Comparison of ENCODE assay signal across 8 mouse cellular contexts in the genomic region with DNA sequence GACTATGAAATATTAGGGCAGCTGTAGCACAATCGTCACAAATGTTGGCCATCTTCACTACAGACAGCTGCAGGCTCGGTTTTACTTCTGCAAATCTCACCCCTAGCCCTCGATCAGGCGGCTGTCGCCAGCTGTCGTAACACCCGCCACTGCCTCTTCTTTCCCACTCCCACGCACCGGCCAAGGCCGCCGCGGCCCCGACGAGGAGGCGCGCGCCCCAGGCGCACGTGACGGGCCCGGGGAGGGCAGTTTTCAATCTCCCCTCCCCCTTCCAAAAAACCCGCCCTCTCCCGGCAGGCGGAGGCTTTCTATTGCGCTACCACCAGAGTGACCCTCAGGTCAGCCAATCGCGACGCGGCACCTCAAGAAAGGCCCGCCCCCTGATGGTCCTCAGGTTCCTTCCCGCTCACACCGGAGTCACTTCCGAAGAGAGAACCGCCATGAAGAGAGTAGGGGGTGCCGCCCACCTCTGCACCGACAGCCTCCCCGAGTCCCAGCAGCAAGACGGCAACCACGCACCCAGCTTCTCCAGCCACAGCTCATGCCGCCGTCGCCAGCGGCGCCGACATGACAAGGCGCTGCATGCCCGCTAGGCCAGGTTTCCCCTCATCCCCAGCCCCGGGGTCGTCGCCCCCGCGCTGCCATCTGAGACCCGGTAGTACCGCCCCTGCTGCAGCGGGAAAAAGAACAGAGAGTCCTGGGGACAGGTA. TPM values are rescaled to one million over a fixed set of nuclear protein-coding genes. Genes with fewer than 3 reads are reported as not detected.
DNase-seq lines count a peak whose midpoint lies in the region; ATAC-seq and TF ChIP-seq lines count a peak whose summit lies in the region.

A gene (plus strand): TSS at position 408 of the 710 bp plus-strand sequence.

- ATAC-seq in frontal cortex, adult (ENCODE audit: low TSS enrichment) = peak; percentile 95
- ATAC-seq in lung, postnatal 0 days = peak; percentile 98

- H3K4me3 ChIP-seq in hindbrain, embryonic 10.5 days = peak within 1 kb of the TSS; percentile 99
- H3K4me3 ChIP-seq in lung, postnatal 0 days (ENCODE audit: low read depth, low read length) = peak within 1 kb of the TSS; percentile 99

- peak; percentile 26; the same call in 1 of the 2 replicates for TF ChIP-seq CTCF in lung, postnatal 0 days (IDR thresholded peaks at IDR 0.05)

- H3K9ac ChIP-seq in lung, postnatal 0 days (replicated peaks; ENCODE audit: low read depth) = peak within 1 kb of the TSS; percentile 52

- H3K27me3 ChIP-seq in hindbrain, embryonic 10.5 days (ENCODE audit: insufficient read depth, poor library complexity, severe bottlenecking) = peaks cover 3% of the 10 kb centered on the region; the same call in 1 of the 2 replicates
- no peaks in the 10 kb centered on the region for H3K27me3 ChIP-seq in lung, postnatal 0 days (replicated peaks; ENCODE audit: insufficient read depth, low read length)

- under 1% methylated on average over 55 of the region's 55 CpGs for WGBS in hindbrain, embryonic 10.5 days
- under 1% methylated on average over 54 of the region's 55 CpGs for WGBS in lung, postnatal 0 days

- no peaks in the 10 kb centered on the region for H3K9me3 ChIP-seq in hindbrain, embryonic 10.5 days
- no peaks in the 10 kb centered on the region for H3K9me3 ChIP-seq in lung, postnatal 0 days (ENCODE audit: low read length)

- peaks cover 33% of the 10 kb centered on the region for H3K4me1 ChIP-seq in hindbrain, embryonic 10.5 days (replicated peaks)
- H3K4me1 ChIP-seq in lung, postnatal 0 days (ENCODE audit: insufficient read depth, low read depth, low read length) = peaks cover 2% of the 10 kb centered on the region; the same call in 1 of the 2 replicates

- no peak for TF ChIP-seq EP300 in lung, postnatal 0 days (IDR thresholded peaks at IDR 0.05)

- H3K36me3 ChIP-seq in hindbrain, embryonic 10.5 days = peaks cover 30% of the 10 kb centered on the region
- H3K36me3 ChIP-seq in lung, postnatal 0 days (ENCODE audit: insufficient read depth, low read length) = no peaks in the 10 kb centered on the region

- peak; percentile 95 for DNase-seq in MN1 (ENCODE audit: low spot score)
- peak; percentile 99 for DNase-seq in cerebellum, adult 9-10 months
- DNase-seq in hindbrain, embryonic 10.5 days (ENCODE audit: low spot score) = peak; percentile 97
- DNase-seq in layer of hippocampus, adult 9-11 months = peak; percentile 99
- peak; percentile 98 for DNase-seq in lung, postnatal 0 days (ENCODE audit: low spot score)
- peak; percentile 98 for DNase-seq in ovary, postnatal 14 days (ENCODE audit: low spot score)
- peak; percentile 99 for DNase-seq in thymus, postnatal 14 days

- peak within 1 kb of the TSS; percentile 96 for H3K27ac ChIP-seq in hindbrain, embryonic 10.5 days
- peak within 1 kb of the TSS; percentile 81 for H3K27ac ChIP-seq in lung, postnatal 0 days (ENCODE audit: low read length)

- H3K4me2 ChIP-seq in lung, postnatal 0 days (replicated peaks; ENCODE audit: low read depth, low read length) = peak within 1 kb of the TSS; percentile 65

RNA-seq across cellular contexts. Expression of the gene that starts here (rescaled TPM):
- polyA plus RNA-seq in hindbrain, embryonic 10.5 days (2016; fragmentation: Nextera tagmentation; extraction: Ambion mirVana) = 28.1 and 39.3 TPM in 2 replicates
- polyA plus RNA-seq in lung, postnatal 0 days (2015; fragmentation: Nextera tagmentation; extraction: Ambion mirVana) = 10.6 and 11.6 TPM in 2 replicates

Comparison
In these comparisons a context has a peak if more than half of its experiments do, and no peak if none do; other contexts are left out.
1. Peak in every context shown above with its lines: DNase-seq, ATAC-seq, H3K4me3 ChIP-seq and H3K27ac ChIP-seq.